Mouse (Mus musculus) liver, postnatal 0 days (tissue): Measurements from ENCODE around the gene Vwa3b. TPM values are rescaled to one million over a fixed set of nuclear protein-coding genes. Genes with fewer than 3 reads are reported as not detected.
A peak's percentile ranks its signal among the peaks of the same experiment; 100 is the strongest.

ENCODE experiments used
- ATAC-seq: fragments of 200-750 bp; cut with Nextera tagmentation; 2 replicates; pipeline ENCODE4 v1.8.0; 2017; ENCODE audit warnings: mild to moderate bottlenecking, moderate library complexity
- DNase-seq: peaks from one replicate; pipeline ENCODE4 v3.0.0-alpha.2; 2016
- H3K27ac ChIP-seq: fragments of 300-500 bp; sonication (generic); 2 replicates; pipeline ENCODE4 v1.5.1; 2014; ENCODE audit warnings: antibody characterized with exemption, moderate library complexity, mild to moderate bottlenecking, low read depth
- H3K27me3 ChIP-seq: fragments of 300-500 bp; sonication (generic); 2 replicates; pipeline ENCODE4 v1.6.1; 2014; ENCODE audit warnings: low read length, control low read depth, mixed read lengths; ENCODE audit not compliant: insufficient read depth
- H3K36me3 ChIP-seq: fragments of 300-500 bp; sonication (generic); replicated peaks from 2 replicates; pipeline ENCODE4 v1.6.1; 2014; ENCODE audit warnings: mild to moderate bottlenecking, control low read depth, low read length, moderate library complexity, mixed read lengths; ENCODE audit not compliant: insufficient read depth
- H3K4me1 ChIP-seq: fragments of 300-500 bp; sonication (generic); 2 replicates; pipeline ENCODE4 v1.6.1; 2014; ENCODE audit warnings: antibody characterized with exemption, mild to moderate bottlenecking, control low read depth; ENCODE audit not compliant: insufficient read depth
- H3K4me2 ChIP-seq: fragments of 300-500 bp; sonication (generic); 2 replicates; pipeline ENCODE4 v1.6.1; 2014; ENCODE audit warnings: low read depth, mild to moderate bottlenecking, low read length, moderate library complexity, mixed read lengths
- H3K4me3 ChIP-seq: fragments of 300-500 bp; sonication (generic); 2 replicates; pipeline ENCODE4 v1.5.1; 2014; ENCODE audit warnings: low read depth, low read length
- H3K9ac ChIP-seq: fragments of 300-500 bp; sonication (generic); replicated peaks from 2 replicates; pipeline ENCODE4 v1.6.1; 2014; ENCODE audit warnings: mild to moderate bottlenecking, moderate library complexity
- H3K9me3 ChIP-seq: fragments of 300-500 bp; sonication (generic); 2 replicates; pipeline ENCODE4 v1.6.1; 2016; ENCODE audit warnings: mild to moderate bottlenecking, control low read depth, low read length, mixed read lengths
- CTCF ChIP-seq: sonication (generic); IDR thresholded peaks from 2 replicates; pipeline ENCODE4 v1.5.1; 2016; ENCODE audit warnings: antibody characterized with exemption, low read depth
- EP300 ChIP-seq: IDR thresholded peaks from 2 replicates; pipeline ENCODE4 v1.6.1; 2016; ENCODE audit warnings: antibody characterized with exemption, low read depth, mild to moderate bottlenecking
- WGBS: fragments of 180-500 bp; shearing (Covaris S2); extraction: QIAGEN DNeasy Blood & Tissue Kit; methylation state at CpG from one replicate; pipeline ENCODE4 v1.1.7; 2014; ENCODE audit not compliant: insufficient replicate concordance; 5-methylcytosine and 5-hydroxymethylcytosine counted together
- polyA plus RNA-seq: library from polyadenylated mRNA; unstranded; fragments of >200 nt; fragmentation: Nextera tagmentation; extraction: Ambion mirVana; gene quantifications from 2 replicates; pipeline ENCODE4 v1.2.1, GENCODE M21; 2015

Vwa3b gene
- polyA plus RNA-seq, 1 experiment from 2014 or later = 1.1 TPM

DNA sequence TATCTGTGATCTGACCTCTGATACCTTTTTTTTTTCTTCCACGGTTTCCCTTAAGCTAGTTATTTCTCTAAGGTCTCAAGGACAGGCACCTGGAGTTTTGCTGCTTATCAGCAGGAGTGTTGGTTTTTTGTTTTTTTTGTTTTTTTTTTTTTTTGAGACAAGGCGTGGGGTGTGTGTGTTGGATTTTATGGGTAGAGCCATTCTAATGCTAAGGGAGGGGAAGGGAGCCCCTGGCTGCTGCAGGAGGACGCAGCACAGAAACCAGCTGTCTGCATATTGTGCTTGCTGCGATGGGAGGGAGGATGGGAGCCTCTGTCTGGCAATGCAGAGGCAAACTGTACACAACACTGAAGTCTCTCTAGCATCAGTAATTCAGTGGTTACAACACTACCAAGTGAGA lies 22.8 kb downstream of the Vwa3b start:
- Histone ChIP-seq H3K27me3 (no peaks in the 10 kb centered on the region), H3K27ac (no peak overlapping the region), H3K4me1 (no peaks in the 10 kb centered on the region), H3K9me3 (no peaks in the 10 kb centered on the region), H3K4me3 (no peak overlapping the region), H3K4me2 (no peak overlapping the region), H3K36me3 (no peaks in the 10 kb centered on the region), H3K9ac (no peak overlapping the region)
- ATAC-seq (no peak), DNase-seq (no peak)
- TF ChIP-seq CTCF = no peak
- TF ChIP-seq EP300 = no peak
- WGBS = 56% methylated on average over 4 of the region's 4 CpGs

DNA sequence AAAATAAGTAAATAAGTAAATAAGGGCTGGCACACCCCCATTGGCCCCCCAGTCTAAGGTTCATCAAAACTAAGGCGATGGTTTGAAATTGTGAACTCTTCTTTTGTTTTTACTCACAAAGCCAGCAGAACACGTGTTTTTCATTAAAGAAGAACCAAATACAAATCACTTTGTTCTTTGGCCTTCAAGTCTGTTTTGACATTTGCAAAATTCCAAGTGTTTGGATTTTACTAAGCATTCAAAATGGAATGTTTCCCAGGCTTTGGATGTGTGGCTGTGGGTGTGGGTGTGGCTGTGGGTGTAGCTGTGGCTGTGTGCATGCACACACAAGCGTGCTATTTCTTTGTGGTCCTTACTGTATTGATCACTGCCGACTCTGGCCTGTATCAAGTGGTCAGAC lies 27.3 kb downstream of the Vwa3b start:
- Histone ChIP-seq H3K4me3 (no peak overlapping the region), H3K9ac (no peak overlapping the region), H3K36me3 (no peaks in the 10 kb centered on the region), H3K27ac (no peak overlapping the region), H3K4me1 (no peaks in the 10 kb centered on the region), H3K4me2 (no peak overlapping the region), H3K27me3 (no peaks in the 10 kb centered on the region), H3K9me3 (no peaks in the 10 kb centered on the region)
- no peak for ATAC-seq
- no peak for DNase-seq
- no peak for TF ChIP-seq EP300
- no peak for TF ChIP-seq CTCF
- WGBS = 74% methylated on average over 4 of the region's 4 CpGs

DNA sequence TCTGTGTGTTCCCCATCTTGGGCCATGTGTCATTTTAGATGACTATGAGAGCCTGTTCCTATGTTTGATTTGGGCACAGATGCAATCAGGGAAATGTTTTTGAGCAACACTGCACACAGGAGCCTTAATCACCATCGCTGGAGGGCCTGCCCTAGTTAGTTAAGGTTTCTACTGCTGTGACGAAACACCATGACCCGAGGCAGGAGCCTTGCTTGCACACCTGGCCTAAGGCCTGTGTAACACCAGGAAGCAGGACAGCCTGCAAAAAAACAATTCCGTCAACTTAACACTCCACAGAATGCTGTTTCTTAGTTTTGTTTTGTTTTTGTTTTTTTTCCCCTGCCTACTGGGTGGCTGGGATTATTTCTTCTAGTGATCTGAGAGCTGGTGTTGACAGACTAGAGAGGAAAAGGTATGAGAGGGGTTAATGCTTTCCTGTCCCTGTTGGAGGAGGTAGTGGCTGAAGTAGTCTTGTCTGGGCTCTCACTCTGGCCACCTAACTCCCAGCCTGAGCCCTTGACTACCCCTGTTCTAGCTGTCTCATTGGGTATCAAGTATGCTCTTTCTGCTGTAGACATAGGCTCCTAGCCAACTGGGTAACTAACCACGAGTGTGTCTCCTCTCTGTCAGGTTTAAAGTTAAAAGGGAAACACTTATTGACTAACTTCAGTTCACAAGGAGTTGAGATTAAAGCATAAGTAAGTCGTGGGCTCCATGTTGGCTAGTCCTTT lies 30.6 kb downstream of the Vwa3b start:
- no peak overlapping the region for H3K4me3 ChIP-seq
- H3K36me3 ChIP-seq = no peaks in the 10 kb centered on the region
- peak overlapping the region; percentile 72 for H3K27ac ChIP-seq
- TF ChIP-seq CTCF (no peak), EP300 (no peak)
- no peaks in the 10 kb centered on the region for H3K27me3 ChIP-seq
- no peak overlapping the region for H3K4me2 ChIP-seq
- ATAC-seq = peak; percentile 89
- WGBS = 58% methylated on average over 6 of the region's 6 CpGs
- no peak for DNase-seq
- no peaks in the 10 kb centered on the region for H3K4me1 ChIP-seq
- no peak overlapping the region for H3K9ac ChIP-seq
- no peaks in the 10 kb centered on the region for H3K9me3 ChIP-seq

DNA sequence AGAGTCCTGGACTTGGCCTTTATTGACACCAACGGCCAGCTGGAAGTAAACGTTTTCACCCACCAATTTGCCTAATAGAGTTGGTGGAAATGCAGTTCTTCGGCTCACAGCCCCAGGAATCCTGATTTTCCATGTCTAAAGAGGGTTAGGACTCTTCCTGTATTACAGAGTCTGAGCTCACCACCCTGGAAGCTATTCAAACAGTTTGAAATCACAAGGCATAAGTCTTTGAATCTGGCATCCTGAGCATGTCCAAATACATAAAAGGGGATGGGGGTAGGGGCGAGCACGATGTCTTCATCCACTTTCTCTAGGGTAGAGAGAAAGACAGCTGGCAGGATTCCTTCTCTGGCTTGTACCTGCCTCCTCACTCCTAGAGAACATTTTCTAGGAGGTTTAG lies 34.5 kb downstream of the Vwa3b start:
- H3K4me2 ChIP-seq = no peak overlapping the region
- H3K9me3 ChIP-seq = no peaks in the 10 kb centered on the region
- no peak overlapping the region for H3K9ac ChIP-seq
- 75% methylated on average over 5 of the region's 5 CpGs for WGBS
- no peak for ATAC-seq
- H3K27ac ChIP-seq = no peak overlapping the region
- no peaks in the 10 kb centered on the region for H3K36me3 ChIP-seq
- TF ChIP-seq CTCF = no peak
- H3K4me3 ChIP-seq = no peak overlapping the region
- no peak for DNase-seq
- no peaks in the 10 kb centered on the region for H3K27me3 ChIP-seq
- no peaks in the 10 kb centered on the region for H3K4me1 ChIP-seq

DNA sequence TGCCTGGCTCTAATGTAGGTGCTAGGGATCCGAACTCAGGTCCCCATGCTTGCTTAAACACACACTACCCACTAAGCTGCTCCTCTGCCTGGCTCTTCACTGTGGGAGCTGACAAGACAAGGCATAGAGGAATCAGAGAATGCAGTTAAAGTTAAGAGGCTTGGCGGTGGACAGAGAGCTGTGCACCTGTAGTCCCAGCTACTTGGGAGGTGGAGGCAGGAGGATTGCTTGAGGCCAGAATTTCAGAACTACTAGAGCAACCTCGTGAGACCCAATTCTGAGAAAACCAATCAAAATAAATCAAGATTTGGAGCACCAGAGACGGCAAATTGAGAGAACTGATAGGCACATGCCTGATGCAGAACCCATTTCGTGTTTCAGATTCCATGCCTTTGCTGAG lies 36.7 kb downstream of the Vwa3b start:
- no peaks in the 10 kb centered on the region for H3K36me3 ChIP-seq
- no peaks in the 10 kb centered on the region for H3K4me1 ChIP-seq
- no peaks in the 10 kb centered on the region for H3K9me3 ChIP-seq
- TF ChIP-seq CTCF (no peak), EP300 (no peak)
- no peaks in the 10 kb centered on the region for H3K27me3 ChIP-seq
- ATAC-seq = no peak
- no peak overlapping the region for H3K4me2 ChIP-seq
- no peak for DNase-seq
- H3K9ac ChIP-seq = no peak overlapping the region
- 75% methylated on average over 5 of the region's 5 CpGs for WGBS
- no peak overlapping the region for H3K27ac ChIP-seq
- H3K4me3 ChIP-seq = no peak overlapping the region

DNA sequence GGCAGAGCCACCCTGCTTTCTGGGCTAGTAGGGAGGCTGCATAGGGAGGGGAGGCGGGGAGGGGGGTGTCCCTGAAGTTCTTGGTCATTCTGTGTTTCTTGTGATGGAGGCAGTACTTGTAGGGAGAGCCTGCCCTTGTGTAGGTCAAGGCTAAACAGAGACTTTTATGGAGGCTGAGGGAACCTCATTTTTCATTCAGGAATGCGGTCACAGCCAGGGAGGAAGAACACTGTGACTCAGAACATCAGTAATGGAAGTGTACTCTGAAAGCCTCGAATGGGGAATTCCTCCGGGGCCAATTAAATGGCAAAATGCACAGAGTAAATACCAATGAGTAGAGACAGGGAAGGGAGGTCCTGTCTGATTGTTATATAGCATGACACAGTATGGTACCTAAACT lies 37.4 kb downstream of the Vwa3b start:
- no peaks in the 10 kb centered on the region for H3K9me3 ChIP-seq
- H3K9ac ChIP-seq = no peak overlapping the region
- no peak for TF ChIP-seq CTCF
- TF ChIP-seq EP300 = no peak
- H3K4me2 ChIP-seq = no peak overlapping the region
- no peak for ATAC-seq
- H3K27ac ChIP-seq = no peak overlapping the region
- no peaks in the 10 kb centered on the region for H3K36me3 ChIP-seq
- no peaks in the 10 kb centered on the region for H3K27me3 ChIP-seq
- H3K4me3 ChIP-seq = no peak overlapping the region
- WGBS = 67% methylated on average over 4 of the region's 4 CpGs
- no peaks in the 10 kb centered on the region for H3K4me1 ChIP-seq
- DNase-seq = no peak
